Mouse (Mus musculus): Measurements from ENCODE around the gene Krt71. TPM values are rescaled to one million over a fixed set of nuclear protein-coding genes. Genes with fewer than 3 reads are reported as not detected.

The Krt71 gene
- polyA plus RNA-seq, 1 experiment from 2014 or later: not detected

Small RNA genes lying within 50 kb of the gene (microRNA-seq; reads per million reads assigned to microRNA genes)
- not detected for gene Gm44323
- not detected for gene Gm44342

Other genes starting within 250 kb of the Krt71 start
- gene Gm49425, start 225.8 kb downstream of the Krt71 start, polyA plus RNA-seq (2015; fragmentation: Nextera tagmentation; extraction: Ambion mirVana): not detected in 2 replicates
- not detected in 2 replicates for gene Krt84, start 210.3 kb downstream of the Krt71 start, polyA plus RNA-seq (2015; fragmentation: Nextera tagmentation; extraction: Ambion mirVana)
- not detected in 2 replicates for gene Krt82, start 192.4 kb downstream of the Krt71 start, polyA plus RNA-seq (2015; fragmentation: Nextera tagmentation; extraction: Ambion mirVana)
- gene Krt90, start 180.2 kb downstream of the Krt71 start, polyA plus RNA-seq (2015; fragmentation: Nextera tagmentation; extraction: Ambion mirVana): 0.05 TPM in 1 of 2 replicates, not detected in the other
- gene Krt75, start 169.2 kb downstream of the Krt71 start, polyA plus RNA-seq (2015; fragmentation: Nextera tagmentation; extraction: Ambion mirVana): 0.05 and 0.14 TPM in 2 replicates
- not detected in 2 replicates for gene Gm5414, start 114.9 kb downstream of the Krt71 start, polyA plus RNA-seq (2015; fragmentation: Nextera tagmentation; extraction: Ambion mirVana)
- not detected in 2 replicates for gene Gm5478, start 95.7 kb downstream of the Krt71 start, polyA plus RNA-seq (2015; fragmentation: Nextera tagmentation; extraction: Ambion mirVana)
- gene Krt6b, start 62.8 kb downstream of the Krt71 start, polyA plus RNA-seq (2015; fragmentation: Nextera tagmentation; extraction: Ambion mirVana): not detected in 2 replicates
- gene Krt6a, start 48.8 kb downstream of the Krt71 start, polyA plus RNA-seq (2015; fragmentation: Nextera tagmentation; extraction: Ambion mirVana): 0.39 and 1.5 TPM in 2 replicates
- gene Krt5, start 30.2 kb downstream of the Krt71 start, polyA plus RNA-seq (2015; fragmentation: Nextera tagmentation; extraction: Ambion mirVana): 4.7 and 11.1 TPM in 2 replicates
- not detected in 2 replicates for gene Krt72, start 43.4 kb upstream of the Krt71 start, polyA plus RNA-seq (2015; fragmentation: Nextera tagmentation; extraction: Ambion mirVana)
- not detected in 2 replicates for gene Krt73, start 59.2 kb upstream of the Krt71 start, polyA plus RNA-seq (2015; fragmentation: Nextera tagmentation; extraction: Ambion mirVana)
- not detected in 2 replicates for gene Krt2, start 75.1 kb upstream of the Krt71 start, polyA plus RNA-seq (2015; fragmentation: Nextera tagmentation; extraction: Ambion mirVana)
- 0.54 and 0.55 TPM in 2 replicates for gene Krt1, start 107.7 kb upstream of the Krt71 start, polyA plus RNA-seq (2015; fragmentation: Nextera tagmentation; extraction: Ambion mirVana)
- gene Krt77, start 126.6 kb upstream of the Krt71 start, polyA plus RNA-seq (2015; fragmentation: Nextera tagmentation; extraction: Ambion mirVana): not detected in 2 replicates
- not detected in 2 replicates for gene Krt76, start 149.8 kb upstream of the Krt71 start, polyA plus RNA-seq (2015; fragmentation: Nextera tagmentation; extraction: Ambion mirVana)
- gene Krt4, start 181.6 kb upstream of the Krt71 start, polyA plus RNA-seq (2015; fragmentation: Nextera tagmentation; extraction: Ambion mirVana): 13.3 and 18.4 TPM in 2 replicates
- gene Krt79, start 197.2 kb upstream of the Krt71 start, polyA plus RNA-seq (2015; fragmentation: Nextera tagmentation; extraction: Ambion mirVana): 0.97 and 1.0 TPM in 2 replicates
- 0.22 TPM in 1 of 2 replicates, not detected in the other for gene Krt78, start 211.2 kb upstream of the Krt71 start, polyA plus RNA-seq (2015; fragmentation: Nextera tagmentation; extraction: Ambion mirVana)

Measured in lung, embryonic 15.5 days (tissue).